Mouse (Mus musculus) hindbrain, embryonic 15.5 days (tissue): Measurements from ENCODE around the gene Ankrd24. TPM values are rescaled to one million over a fixed set of nuclear protein-coding genes. Genes with fewer than 3 reads are reported as not detected.

Experiments
- ATAC-seq: fragments of 200-750 bp; cut with Nextera tagmentation; 2 replicates; pipeline ENCODE4 v1.8.0; 2017; ENCODE audit warnings: low read depth, moderate number of reproducible peaks, moderate TSS enrichment; ENCODE audit not compliant: low FRiP score
- H3K27ac ChIP-seq: fragments of 300-500 bp; sonication (generic); replicated peaks from 2 replicates; pipeline ENCODE4 v1.5.1; 2015; ENCODE audit warnings: mild to moderate bottlenecking, inconsistent platforms
- H3K27me3 ChIP-seq: fragments of 300-500 bp; sonication (generic); 2 replicates; pipeline ENCODE4 v1.6.1; 2015; ENCODE audit warnings: control low read depth, inconsistent platforms
- H3K36me3 ChIP-seq: fragments of 300-500 bp; sonication (generic); 2 replicates; pipeline ENCODE4 v1.6.1; 2015; ENCODE audit warnings: control low read depth, inconsistent platforms
- H3K4me1 ChIP-seq: fragments of 300-500 bp; sonication (generic); replicated peaks from 2 replicates; pipeline ENCODE4 v1.6.1; 2015; ENCODE audit warnings: control low read depth, inconsistent platforms
- H3K4me2 ChIP-seq: fragments of 300-500 bp; sonication (generic); 2 replicates; pipeline ENCODE4 v1.6.1; 2015; ENCODE audit warnings: moderate library complexity, mild to moderate bottlenecking, inconsistent platforms
- H3K4me3 ChIP-seq: fragments of 300-500 bp; sonication (generic); 2 replicates; pipeline ENCODE4 v1.5.1; 2015; ENCODE audit warnings: mild to moderate bottlenecking, inconsistent platforms
- H3K9ac ChIP-seq: fragments of 300-500 bp; sonication (generic); 2 replicates; pipeline ENCODE4 v1.6.1; 2015; ENCODE audit warnings: inconsistent platforms
- H3K9me3 ChIP-seq: fragments of 300-500 bp; sonication (generic); 2 replicates; pipeline ENCODE4 v1.6.1; 2016; ENCODE audit warnings: control low read depth, inconsistent platforms
- WGBS: fragments of 180-500 bp; shearing (Covaris S2); methylation state at CpG from one replicate; pipeline ENCODE4 v1.1.7; 2015; 5-methylcytosine and 5-hydroxymethylcytosine counted together
- polyA plus RNA-seq: library from polyadenylated mRNA; unstranded; fragments of >200 nt; fragmentation: Nextera tagmentation; extraction: Ambion mirVana; gene quantifications from 2 replicates; pipeline ENCODE4 v1.2.1, GENCODE M21; 2015

Gene Ankrd24
- 19.4 and 23.6 TPM in 2 replicates for polyA plus RNA-seq

DNA sequence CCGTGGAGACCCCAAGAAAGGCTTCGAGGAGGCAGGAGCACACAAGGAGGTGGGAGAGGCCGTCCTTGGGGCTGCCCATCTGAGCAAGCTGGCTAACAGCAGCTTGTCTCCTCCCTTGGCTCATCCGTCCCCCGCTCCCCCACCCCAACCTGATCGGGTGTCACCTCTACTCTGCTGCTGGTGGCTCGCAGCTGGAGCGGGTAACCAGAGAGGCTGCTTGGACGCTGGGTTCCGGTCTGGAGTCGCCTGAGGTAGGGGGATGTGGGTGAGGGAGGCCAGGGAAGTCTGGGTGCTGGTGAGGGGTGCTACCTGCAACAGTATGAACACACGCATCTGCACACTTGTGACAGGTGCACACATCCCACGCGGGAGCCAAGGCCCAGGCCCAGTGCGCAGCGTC, at the start of gene Ankrd24:
TSS of gene Ankrd24 (plus strand) at position 151 of the 400 bp plus-strand sequence.
- peak within 1 kb of the TSS; percentile 79 for H3K9ac ChIP-seq
- peak within 1 kb of the TSS; percentile 91 for H3K27ac ChIP-seq
- WGBS = 87% methylated on average over 16 of the region's 16 CpGs
- H3K27me3 ChIP-seq = peaks cover 2% of the 10 kb centered on the region; the same call in 1 of the 2 replicates
- no peaks in the 10 kb centered on the region for H3K9me3 ChIP-seq
- ATAC-seq = peak; percentile 1; the same call in 1 of the 2 replicates
- peak within 1 kb of the TSS; percentile 80 for H3K4me3 ChIP-seq
- peaks cover 9% of the 10 kb centered on the region; the same call in 1 of the 2 replicates for H3K36me3 ChIP-seq
- H3K4me2 ChIP-seq = peak within 1 kb of the TSS; percentile 83
- peaks cover 28% of the 10 kb centered on the region for H3K4me1 ChIP-seq

DNA sequence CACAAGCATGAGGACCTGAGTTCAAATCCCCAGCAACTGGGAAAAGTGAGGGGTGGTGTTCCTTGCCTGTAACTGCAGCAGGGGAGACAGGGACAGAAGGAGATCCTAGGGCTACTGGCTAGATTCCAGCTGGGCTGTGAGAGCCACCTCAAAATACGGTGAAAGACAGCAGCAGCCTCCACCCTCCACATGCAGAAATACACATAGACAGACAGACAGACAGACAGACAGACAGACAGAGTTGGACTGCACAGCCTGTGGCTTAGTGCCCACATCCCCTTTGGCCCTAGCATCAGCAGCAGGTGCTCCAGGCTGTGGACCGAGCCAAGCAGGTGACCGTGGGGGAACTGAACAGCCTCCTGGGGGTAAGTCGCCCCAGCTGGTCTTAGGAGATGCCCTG, 48.4 kb upstream of the Ankrd24 start:
- H3K4me1 ChIP-seq = peaks cover 32% of the 10 kb centered on the region
- H3K9me3 ChIP-seq = no peaks in the 10 kb centered on the region
- H3K27ac ChIP-seq = no peak overlapping the region
- no peak overlapping the region for H3K9ac ChIP-seq
- H3K4me2 ChIP-seq = no peak overlapping the region; the same call in 1 of the 2 replicates
- peaks cover 64% of the 10 kb centered on the region for H3K27me3 ChIP-seq
- 0 out of 2 replicates have a peak, but pooled peaks cover under 1% of the 10 kb centered on the region for H3K36me3 ChIP-seq
- no peak overlapping the region for H3K4me3 ChIP-seq
- ATAC-seq = no peak
- 63% methylated on average over 4 of the region's 4 CpGs for WGBS

DNA sequence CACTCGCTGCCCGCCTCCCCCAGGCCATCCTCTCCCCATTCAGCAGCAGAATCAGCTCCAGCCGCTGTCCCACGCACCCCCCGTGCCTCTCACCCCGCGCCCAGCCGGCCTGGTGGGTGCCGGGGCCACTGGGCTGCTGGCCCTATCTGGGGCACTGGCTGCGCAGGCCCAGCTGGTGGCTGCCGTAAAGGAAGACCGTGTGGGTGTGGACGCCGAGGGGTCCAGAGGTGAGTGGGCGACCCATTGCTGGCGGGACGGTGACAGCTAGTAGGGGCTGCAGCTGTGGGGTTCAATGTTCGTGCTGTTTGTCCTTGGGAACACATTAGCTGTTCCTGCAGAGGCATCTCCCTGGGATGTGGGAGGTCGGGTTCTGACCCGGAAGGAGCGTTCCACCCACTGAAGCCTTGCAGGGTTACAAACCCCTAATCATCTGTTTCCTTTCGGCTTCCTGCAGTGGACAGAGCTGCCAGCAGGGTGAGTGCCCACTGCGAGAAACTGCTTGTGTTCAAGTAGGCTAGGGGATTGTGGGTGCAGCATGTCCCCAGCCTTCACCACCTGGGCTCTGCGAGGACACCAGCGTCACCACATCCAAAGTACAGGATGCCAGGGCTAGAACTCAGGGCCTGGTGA, 47.8 kb upstream of the Ankrd24 start:
- ATAC-seq = no peak
- Histone ChIP-seq H3K36me3 (peaks cover 4% of the 10 kb centered on the region; the same call in 1 of the 2 replicates), H3K9me3 (no peaks in the 10 kb centered on the region), H3K4me1 (peaks cover 26% of the 10 kb centered on the region), H3K27me3 (peaks cover 69% of the 10 kb centered on the region), H3K4me2 (no peak overlapping the region; the same call in 1 of the 2 replicates), H3K27ac (no peak overlapping the region), H3K4me3 (no peak overlapping the region), H3K9ac (no peak overlapping the region)
- WGBS = 57% methylated on average over 25 of the region's 25 CpGs

DNA sequence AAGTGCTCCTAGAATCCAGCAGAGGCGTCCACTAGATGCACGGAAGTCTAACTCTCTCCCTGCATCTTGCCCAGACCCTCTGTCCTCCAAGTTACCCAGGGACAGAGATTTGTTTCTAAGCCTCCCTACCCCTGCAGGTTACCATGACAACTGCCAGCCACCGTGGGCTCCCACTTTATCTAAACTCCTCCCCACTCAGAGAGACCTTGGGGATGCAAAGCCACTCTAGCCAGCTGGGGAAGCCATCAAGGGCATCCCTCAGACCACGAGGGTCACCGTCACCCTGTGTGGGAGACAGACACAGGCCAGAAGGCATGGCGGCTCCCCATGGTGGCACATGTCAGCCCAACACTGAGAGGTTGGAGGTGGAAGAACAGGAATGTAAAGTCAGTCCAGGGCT, 45.0 kb upstream of the Ankrd24 start:
- no peak overlapping the region for H3K4me2 ChIP-seq
- H3K27ac ChIP-seq = no peak overlapping the region
- peaks cover 18% of the 10 kb centered on the region for H3K4me1 ChIP-seq
- no peak for ATAC-seq
- H3K36me3 ChIP-seq = peaks cover 6% of the 10 kb centered on the region; the same call in 1 of the 2 replicates
- 40% methylated on average over 6 of the region's 6 CpGs for WGBS
- no peaks in the 10 kb centered on the region for H3K9me3 ChIP-seq
- H3K4me3 ChIP-seq = no peak overlapping the region
- peaks cover 68% of the 10 kb centered on the region for H3K27me3 ChIP-seq
- H3K9ac ChIP-seq = no peak overlapping the region

DNA sequence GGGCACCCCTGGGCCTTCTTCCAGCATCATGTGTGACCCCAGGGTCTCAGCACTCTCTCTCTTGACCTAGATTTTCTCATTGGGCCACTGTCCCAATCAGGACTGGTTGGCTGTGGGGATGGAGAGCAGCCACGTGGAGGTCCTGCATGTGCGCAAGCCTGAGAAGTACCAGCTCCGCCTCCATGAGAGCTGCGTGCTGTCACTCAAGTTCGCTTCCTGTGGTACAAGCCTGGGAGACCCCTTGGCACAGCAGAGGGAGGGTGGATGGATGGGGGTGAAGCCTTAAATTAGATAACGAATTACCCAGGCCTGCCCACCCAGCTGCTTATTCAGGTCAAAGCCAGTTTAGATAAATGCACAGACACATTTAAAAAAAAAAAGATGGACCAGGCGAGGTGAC, 39.6 kb upstream of the Ankrd24 start:
- Histone ChIP-seq H3K36me3 (peaks cover 6% of the 10 kb centered on the region; the same call in 1 of the 2 replicates), H3K4me3 (no peak overlapping the region), H3K9me3 (no peaks in the 10 kb centered on the region), H3K4me2 (no peak overlapping the region), H3K9ac (no peak overlapping the region), H3K27ac (no peak overlapping the region), H3K4me1 (no peaks in the 10 kb centered on the region), H3K27me3 (peaks cover 74% of the 10 kb centered on the region)
- WGBS = 59% methylated on average over 7 of the region's 7 CpGs
- ATAC-seq = no peak

DNA sequence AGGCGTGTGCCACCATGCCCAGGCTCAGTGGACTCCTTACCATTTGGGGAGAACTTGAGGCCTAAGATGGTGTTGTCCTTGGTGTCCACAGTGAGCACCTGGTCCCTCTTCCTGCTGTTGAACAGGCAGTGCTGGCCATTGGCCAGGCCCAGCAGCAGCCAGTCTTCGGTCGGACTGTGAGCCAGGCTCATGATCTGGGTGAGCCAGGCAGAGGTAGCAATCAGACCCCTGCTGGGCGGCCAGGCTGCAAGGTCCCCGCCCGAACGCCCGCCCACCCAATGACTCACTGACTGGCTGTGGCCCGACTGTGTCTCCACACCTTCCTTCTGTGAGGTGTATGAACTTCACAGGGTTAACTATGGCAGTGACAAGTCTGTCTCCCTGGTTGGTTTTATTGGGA, 36.5 kb upstream of the Ankrd24 start:
- Histone ChIP-seq H3K27ac (no peak overlapping the region), H3K4me2 (no peak overlapping the region), H3K27me3 (peaks cover 68% of the 10 kb centered on the region), H3K4me1 (peaks cover 17% of the 10 kb centered on the region), H3K36me3 (no peaks in the 10 kb centered on the region), H3K9me3 (no peaks in the 10 kb centered on the region), H3K4me3 (no peak overlapping the region), H3K9ac (no peak overlapping the region)
- ATAC-seq = no peak
- WGBS = 70% methylated on average over 9 of the region's 9 CpGs

DNA sequence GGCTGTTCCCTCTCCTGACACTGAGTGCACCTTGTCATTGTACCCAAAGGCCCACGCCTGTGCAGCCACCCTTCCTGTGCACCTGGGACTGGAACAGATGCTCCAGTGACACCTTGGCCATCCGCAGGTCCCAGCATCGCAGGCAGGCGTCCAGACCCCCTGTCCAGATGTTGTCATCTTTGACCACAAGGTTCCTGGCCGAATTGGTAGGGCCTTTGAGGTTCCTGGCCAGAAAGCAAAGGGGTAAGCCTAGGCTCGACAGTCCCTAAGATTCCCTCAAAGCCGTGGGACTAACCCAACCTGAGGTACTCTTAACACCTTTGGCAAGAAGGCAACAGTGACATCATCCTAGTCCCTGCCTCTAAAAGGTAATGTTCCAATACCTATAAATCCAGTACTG, 35.7 kb upstream of the Ankrd24 start:
- no peak for ATAC-seq
- Histone ChIP-seq H3K4me3 (no peak overlapping the region), H3K4me1 (peaks cover 25% of the 10 kb centered on the region), H3K27ac (no peak overlapping the region), H3K36me3 (no peaks in the 10 kb centered on the region), H3K27me3 (peaks cover 60% of the 10 kb centered on the region), H3K9me3 (no peaks in the 10 kb centered on the region), H3K4me2 (no peak overlapping the region), H3K9ac (no peak overlapping the region)
- 84% methylated on average over 7 of the region's 7 CpGs for WGBS

DNA sequence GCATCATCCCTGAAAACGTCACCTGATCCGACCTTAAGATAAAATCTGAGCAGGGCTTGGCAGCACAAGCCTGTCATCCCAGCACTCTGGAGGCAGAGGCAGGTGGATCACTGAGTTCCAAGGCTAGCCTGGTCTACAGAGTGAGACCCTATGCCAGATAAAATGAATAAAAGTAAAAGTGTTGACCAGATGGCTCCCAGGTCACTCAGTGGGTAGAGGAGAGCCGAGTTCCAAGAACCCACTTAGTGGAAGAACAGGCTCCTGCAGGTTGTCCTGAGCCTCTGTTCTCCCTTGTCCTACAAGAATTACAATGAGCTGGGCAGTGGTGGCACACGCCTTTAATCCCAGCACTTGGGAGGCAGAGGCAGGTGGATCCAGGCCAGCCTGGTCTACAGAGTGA, 35.1 kb upstream of the Ankrd24 start:
- no peak overlapping the region for H3K4me2 ChIP-seq
- 81% methylated on average over 4 of the region's 4 CpGs for WGBS

DNA sequence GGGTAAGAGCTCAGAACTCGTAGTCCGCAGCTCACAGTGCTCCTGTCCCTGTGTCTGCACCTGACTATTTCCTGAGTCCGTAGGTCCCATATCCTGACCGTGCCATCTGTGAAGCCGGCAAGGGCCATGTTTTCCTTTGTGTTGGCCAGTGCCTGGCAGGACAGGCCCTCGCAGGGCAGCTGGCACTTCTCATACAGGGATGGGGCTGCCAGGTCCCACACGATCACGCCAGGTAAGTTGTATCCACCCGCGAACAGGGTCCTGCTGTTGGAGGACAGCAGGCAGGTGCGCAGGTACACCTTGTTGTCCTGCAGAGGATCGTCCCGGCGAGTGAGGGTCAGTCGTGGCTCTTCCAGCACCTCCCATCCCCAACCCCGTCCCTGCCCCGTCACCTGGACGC, 34.4 kb upstream of the Ankrd24 start:
- no peak overlapping the region for H3K4me3 ChIP-seq
- H3K9ac ChIP-seq = no peak overlapping the region
- H3K4me1 ChIP-seq = peaks cover 28% of the 10 kb centered on the region
- H3K4me2 ChIP-seq = no peak overlapping the region
- no peak for ATAC-seq
- no peaks in the 10 kb centered on the region for H3K36me3 ChIP-seq
- 78% methylated on average over 18 of the region's 18 CpGs for WGBS
- H3K27ac ChIP-seq = no peak overlapping the region
- H3K27me3 ChIP-seq = peaks cover 58% of the 10 kb centered on the region
- no peaks in the 10 kb centered on the region for H3K9me3 ChIP-seq

More for the DNA sequence above, 35.1 kb upstream of the Ankrd24 start:
- Histone ChIP-seq H3K4me1 (peaks cover 28% of the 10 kb centered on the region), H3K36me3 (no peaks in the 10 kb centered on the region), H3K4me3 (no peak overlapping the region), H3K27me3 (peaks cover 59% of the 10 kb centered on the region), H3K27ac (no peak overlapping the region), H3K9me3 (no peaks in the 10 kb centered on the region), H3K9ac (no peak overlapping the region)
- ATAC-seq = no peak

DNA sequence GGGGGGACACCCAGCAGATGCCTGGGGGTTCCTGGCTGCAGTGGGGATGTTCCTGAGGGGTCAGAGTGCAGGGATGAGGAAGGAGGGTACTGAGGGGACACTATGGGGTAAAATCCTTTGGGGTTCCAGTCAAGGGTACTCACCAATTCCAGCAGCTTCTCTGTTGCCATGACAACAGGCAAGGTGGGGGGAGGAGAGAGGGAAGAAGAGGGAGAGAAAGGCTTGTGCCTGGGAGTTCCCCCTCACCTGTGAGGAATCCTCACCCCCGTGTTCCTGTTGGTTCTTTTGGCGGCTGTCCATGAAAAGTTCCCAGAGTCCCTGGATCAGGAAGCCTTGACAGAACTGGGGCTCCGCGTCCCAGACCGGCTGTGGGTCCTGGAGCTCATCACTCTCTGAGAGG, 32.7 kb upstream of the Ankrd24 start:
- H3K4me2 ChIP-seq = no peak overlapping the region
- ATAC-seq = no peak
- H3K4me3 ChIP-seq = no peak overlapping the region
- no peak overlapping the region for H3K9ac ChIP-seq
- WGBS = 36% methylated on average over 5 of the region's 5 CpGs
- peaks cover 56% of the 10 kb centered on the region for H3K27me3 ChIP-seq
- H3K4me1 ChIP-seq = peaks cover 33% of the 10 kb centered on the region
- no peaks in the 10 kb centered on the region for H3K36me3 ChIP-seq
- no peak overlapping the region for H3K27ac ChIP-seq
- no peaks in the 10 kb centered on the region for H3K9me3 ChIP-seq

DNA sequence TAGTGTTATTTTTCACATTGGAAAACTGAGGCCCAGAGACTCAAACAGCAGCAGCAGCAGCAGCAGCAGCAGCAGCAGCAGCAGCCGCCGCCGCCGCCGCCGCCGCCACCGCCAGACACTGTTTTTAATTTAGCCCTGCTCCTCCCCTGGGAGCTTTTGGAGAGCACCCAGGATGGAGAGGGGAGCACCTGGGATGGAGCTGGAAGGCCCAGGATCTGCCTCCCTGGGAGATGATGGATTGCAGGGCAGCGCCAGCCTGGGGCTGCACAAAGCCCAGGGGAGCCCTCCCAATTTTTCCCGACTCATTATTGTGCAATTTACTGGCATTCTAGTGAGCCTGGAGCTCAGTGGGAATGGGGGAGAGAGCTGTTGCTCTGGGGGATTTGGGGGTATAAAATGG, 31.7 kb upstream of the Ankrd24 start:
- Histone ChIP-seq H3K4me2 (peak overlapping the region; percentile 40), H3K36me3 (no peaks in the 10 kb centered on the region), H3K4me3 (peak overlapping the region; percentile 3; the same call in 1 of the 2 replicates), H3K27me3 (peaks cover 52% of the 10 kb centered on the region), H3K27ac (peak overlapping the region; percentile 35; the same call in 1 of the 2 replicates), H3K9ac (no peak overlapping the region), H3K4me1 (peaks cover 43% of the 10 kb centered on the region), H3K9me3 (no peaks in the 10 kb centered on the region)
- 7% methylated on average over 10 of the region's 10 CpGs for WGBS
- peak; percentile 2; the same call in 1 of the 2 replicates for ATAC-seq

DNA sequence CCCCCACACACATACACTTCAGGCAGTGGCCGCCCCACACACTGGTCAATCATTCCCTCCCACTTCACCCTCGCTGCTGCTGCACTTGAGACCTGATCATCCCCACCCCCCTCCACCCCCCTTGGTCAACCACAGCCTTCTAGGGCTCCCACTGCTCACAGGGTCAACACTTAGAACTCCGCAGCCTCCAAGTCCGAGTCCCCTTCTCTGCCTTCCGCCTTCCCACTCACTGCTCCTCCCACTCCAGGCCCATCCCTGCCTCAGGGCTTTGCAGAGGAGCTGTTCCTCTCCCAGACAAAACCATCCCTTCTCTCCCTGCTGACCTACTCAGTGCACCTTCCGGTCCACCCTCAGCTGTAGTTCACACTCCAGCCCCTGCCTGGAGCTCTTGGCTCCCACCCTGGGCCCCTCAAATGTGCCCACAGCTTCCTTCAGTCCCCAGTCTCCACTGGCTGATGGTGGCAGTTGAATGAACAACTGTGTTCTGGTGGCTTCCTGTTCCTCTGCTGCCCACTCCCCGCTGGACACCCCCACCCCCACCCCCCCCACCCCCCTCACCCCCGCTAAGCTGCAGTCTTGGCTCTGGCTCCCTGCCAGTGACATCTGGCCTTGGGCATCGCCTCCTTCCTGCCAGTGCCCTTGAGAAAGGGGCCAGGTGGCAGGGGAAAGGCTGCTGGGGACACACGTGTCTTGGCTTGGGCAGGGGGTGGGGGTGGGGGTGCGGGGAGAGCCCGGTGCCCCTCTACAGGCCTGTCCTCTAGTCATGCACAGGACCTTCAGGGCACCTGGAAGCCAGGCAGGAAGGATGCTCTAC, 31.0 kb upstream of the Ankrd24 start:
- no peak overlapping the region for H3K9ac ChIP-seq
- peaks cover 50% of the 10 kb centered on the region for H3K27me3 ChIP-seq
- WGBS = 6% methylated on average over 12 of the region's 12 CpGs
- H3K9me3 ChIP-seq = no peaks in the 10 kb centered on the region
- H3K36me3 ChIP-seq = no peaks in the 10 kb centered on the region
- ATAC-seq = peak; percentile 43
- H3K27ac ChIP-seq = peak overlapping the region; percentile 35; the same call in 1 of the 2 replicates
- peaks cover 48% of the 10 kb centered on the region for H3K4me1 ChIP-seq
- H3K4me2 ChIP-seq = peak overlapping the region; percentile 40
- H3K4me3 ChIP-seq = no peak overlapping the region
